Mouse (Mus musculus): ENCODE data around the gene Zfp648. TPM values are rescaled to one million over a fixed set of nuclear protein-coding genes. Genes with fewer than 3 reads are reported as not detected.

The Zfp648 gene
- total RNA-seq (2014; rRNA removed), result not detected in 2 replicates
- polyA plus RNA-seq (2012; rRNA removed), result not detected in 2 replicates

DNA sequence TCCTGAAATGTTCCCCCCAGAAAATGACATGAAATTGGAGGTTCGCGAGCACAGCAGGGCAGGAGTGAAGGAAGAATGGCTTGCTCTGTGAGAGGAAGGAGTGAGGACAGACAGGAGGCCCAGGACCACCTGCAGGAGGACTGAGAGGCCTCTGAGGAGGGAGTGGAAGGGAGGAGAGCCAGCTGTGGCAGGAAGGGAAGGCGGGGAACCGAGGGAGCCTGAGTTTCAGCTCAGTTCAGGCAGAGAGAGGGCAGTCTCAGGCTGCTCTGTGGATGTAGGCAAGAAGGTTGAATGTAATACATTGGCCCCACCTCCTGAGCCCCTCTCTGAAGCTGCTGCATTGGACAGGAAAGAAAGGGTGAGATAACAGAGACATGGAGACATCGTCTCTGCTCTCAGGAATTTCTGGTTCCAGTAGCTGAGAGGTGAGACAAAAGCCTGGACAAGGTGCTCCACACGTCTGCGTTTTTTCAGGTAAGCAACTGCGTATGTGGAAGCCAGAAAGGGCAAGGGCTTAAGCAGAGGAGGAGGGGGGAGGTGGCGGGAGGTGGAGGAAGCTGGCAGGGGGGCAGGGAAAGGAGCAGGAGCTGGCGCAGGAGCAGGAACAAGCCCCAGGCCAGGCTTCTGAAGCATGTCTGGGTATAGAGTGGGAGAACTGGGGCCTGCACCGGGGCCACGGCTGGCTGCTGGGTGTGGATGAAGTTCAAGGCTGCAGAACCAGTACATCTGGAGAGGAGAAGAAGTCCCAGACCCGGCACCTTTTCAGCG is at the start of gene Zfp648:
Gene Zfp648, plus strand, starts transcription at position 233 of the 768 bp plus-strand sequence.
- Histone ChIP-seq H3K4me3 (ENCODE audit: insufficient read depth, low read depth, low read length) (no peak within 1 kb of the TSS), H3K9ac (ENCODE audit: low read depth, low read length) (no peak within 1 kb of the TSS), H3K79me2 (ENCODE audit: control insufficient read depth, insufficient read depth, low read length) (no peaks in the 10 kb centered on the region), H3K36me3 (ENCODE audit: control insufficient read depth, insufficient read depth, low read length) (no peaks in the 10 kb centered on the region), H3K4me1 (ENCODE audit: control insufficient read depth, insufficient read depth, low read length) (no peaks in the 10 kb centered on the region), H3K27me3 (ENCODE audit: control insufficient read depth, insufficient read depth, low read length) (peaks cover 8% of the 10 kb centered on the region; the same call in 1 of the 2 replicates), H3K27ac (replicated peaks; ENCODE audit: insufficient read depth, low read depth, low read length) (no peak within 1 kb of the TSS)
- TF ChIP-seq POLR2A (IDR thresholded peaks at IDR 0.05; ENCODE audit: extremely low read depth, insufficient read depth, low read length), result no peak
- TF ChIP-seq CTCF (IDR thresholded peaks at IDR 0.05; ENCODE audit: low read depth, low read length), result no peak
- 61% methylated on average over 14 of the region's 14 CpGs for WGBS
- no peak for DNase-seq (ENCODE audit: extremely low read depth, low read depth, low spot score)

DNA sequence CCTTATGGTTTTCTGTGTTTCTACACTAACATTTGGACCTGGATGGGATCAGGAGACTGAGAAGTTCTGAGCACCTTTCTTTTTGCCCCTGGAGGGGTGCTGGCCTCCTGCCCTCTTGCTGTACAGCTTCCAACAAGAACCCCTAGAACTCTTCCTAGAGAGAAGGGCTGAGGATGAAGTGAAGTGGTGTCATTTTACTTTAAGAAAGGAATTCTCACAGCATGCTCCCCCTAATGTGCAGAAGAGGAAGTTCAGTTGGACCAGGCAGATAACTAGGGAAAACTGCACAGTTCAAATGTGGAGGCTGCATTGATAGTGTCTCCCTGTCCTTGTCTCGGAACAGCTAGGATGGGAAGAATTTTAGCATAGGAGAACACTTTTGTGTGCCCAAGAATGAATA is 48.4 kb upstream of the Zfp648 start:
- Histone ChIP-seq H3K4me3 (ENCODE audit: insufficient read depth, low read depth, low read length) (no peak overlapping the region), H3K36me3 (ENCODE audit: control insufficient read depth, insufficient read depth, low read length) (no peaks in the 10 kb centered on the region), H3K9ac (ENCODE audit: low read depth, low read length) (no peak overlapping the region), H3K27me3 (ENCODE audit: control insufficient read depth, insufficient read depth, low read length) (no peaks in the 10 kb centered on the region), H3K79me2 (ENCODE audit: control insufficient read depth, insufficient read depth, low read length) (no peaks in the 10 kb centered on the region), H3K4me1 (ENCODE audit: control insufficient read depth, insufficient read depth, low read length) (peaks cover 18% of the 10 kb centered on the region), H3K27ac (replicated peaks; ENCODE audit: insufficient read depth, low read depth, low read length) (no peak overlapping the region)
- TF ChIP-seq CTCF (IDR thresholded peaks at IDR 0.05; ENCODE audit: low read depth, low read length) (no peak), POLR2A (IDR thresholded peaks at IDR 0.05; ENCODE audit: extremely low read depth, insufficient read depth, low read length) (no peak)
- DNase-seq (ENCODE audit: extremely low read depth, low read depth, low spot score), result peak; percentile 24
- WGBS, result 70% methylated on average over 1 of the region's 1 CpGs

- H3K9ac ChIP-seq (ENCODE audit: low read depth, low read length), result no peak overlapping the region
- no peaks in the 10 kb centered on the region for H3K27me3 ChIP-seq (ENCODE audit: control insufficient read depth, insufficient read depth, low read length)
- TF ChIP-seq POLR2A (IDR thresholded peaks at IDR 0.05; ENCODE audit: extremely low read depth, insufficient read depth, low read length) (no peak), CTCF (IDR thresholded peaks at IDR 0.05; ENCODE audit: low read depth, low read length) (no peak)
- no peaks in the 10 kb centered on the region for H3K36me3 ChIP-seq (ENCODE audit: control insufficient read depth, insufficient read depth, low read length)
- H3K4me1 ChIP-seq (ENCODE audit: control insufficient read depth, insufficient read depth, low read length), result peaks cover 13% of the 10 kb centered on the region
- DNase-seq (ENCODE audit: extremely low read depth, low read depth, low spot score), result peak; percentile 46
- no peak overlapping the region for H3K4me3 ChIP-seq (ENCODE audit: insufficient read depth, low read depth, low read length)
- WGBS, result 39% methylated on average over 7 of the region's 7 CpGs
- no peak overlapping the region for H3K27ac ChIP-seq (replicated peaks; ENCODE audit: insufficient read depth, low read depth, low read length)
- H3K79me2 ChIP-seq (ENCODE audit: control insufficient read depth, insufficient read depth, low read length), result no peaks in the 10 kb centered on the region
These were observed 47.2 kb upstream of the Zfp648 start for GRCm38 (mm10) chr1:154153800-154154199.

DNA sequence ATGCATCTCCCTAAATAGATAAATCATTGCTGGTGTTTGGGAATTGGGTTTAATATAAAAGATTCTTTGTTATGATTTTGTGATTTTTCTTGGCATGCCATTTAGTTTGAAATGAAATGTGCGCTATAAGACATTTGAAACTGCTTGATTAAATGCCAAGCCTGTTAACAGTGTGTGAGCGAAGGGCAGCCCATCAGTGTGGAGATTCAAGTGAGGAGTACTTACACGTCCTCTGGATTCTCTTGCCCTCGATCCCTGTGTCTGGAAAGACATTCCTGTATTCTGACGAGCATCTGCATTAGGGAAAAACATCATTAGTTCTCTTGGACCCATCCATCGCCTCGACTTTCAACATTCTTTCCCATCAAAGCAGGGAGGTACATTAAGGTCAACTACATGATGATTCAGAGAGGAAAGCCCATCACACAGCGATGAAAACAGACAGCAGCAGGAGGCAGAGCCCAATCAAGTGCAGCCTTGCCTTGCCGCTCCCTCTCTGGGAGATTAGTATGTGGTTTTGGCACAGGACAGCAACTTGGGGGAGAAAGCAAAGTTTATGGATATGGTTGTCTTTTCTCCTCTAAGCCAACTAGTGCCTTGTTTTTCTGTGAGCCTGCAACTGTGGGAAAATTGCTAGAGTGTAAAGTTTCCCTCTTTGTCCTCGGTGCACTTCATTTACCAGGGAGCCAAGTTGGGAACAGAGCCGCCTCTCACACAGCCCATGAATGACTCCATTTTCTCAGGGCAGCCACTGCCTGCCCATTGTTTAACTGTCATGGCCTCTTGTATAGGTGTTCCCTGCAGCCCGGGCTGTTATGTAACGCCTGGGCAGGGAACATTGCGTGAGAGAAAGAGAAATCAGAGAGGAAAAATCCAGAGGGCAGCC is 44.6 kb upstream of the Zfp648 start:
- peaks cover 6% of the 10 kb centered on the region; the same call in 1 of the 2 replicates for H3K4me1 ChIP-seq (ENCODE audit: control insufficient read depth, insufficient read depth, low read length)
- H3K27me3 ChIP-seq (ENCODE audit: control insufficient read depth, insufficient read depth, low read length), result no peaks in the 10 kb centered on the region
- no peak overlapping the region for H3K9ac ChIP-seq (ENCODE audit: low read depth, low read length)
- no peaks in the 10 kb centered on the region for H3K36me3 ChIP-seq (ENCODE audit: control insufficient read depth, insufficient read depth, low read length)
- 75% methylated on average over 14 of the region's 14 CpGs for WGBS
- no peak overlapping the region for H3K4me3 ChIP-seq (ENCODE audit: insufficient read depth, low read depth, low read length)
- DNase-seq (ENCODE audit: extremely low read depth, low read depth, low spot score), result no peak
- TF ChIP-seq CTCF (IDR thresholded peaks at IDR 0.05; ENCODE audit: low read depth, low read length) (no peak), POLR2A (IDR thresholded peaks at IDR 0.05; ENCODE audit: extremely low read depth, insufficient read depth, low read length) (no peak)
- no peaks in the 10 kb centered on the region for H3K79me2 ChIP-seq (ENCODE audit: control insufficient read depth, insufficient read depth, low read length)
- H3K27ac ChIP-seq (replicated peaks; ENCODE audit: insufficient read depth, low read depth, low read length), result no peak overlapping the region

- WGBS, result 45% methylated on average over 4 of the region's 4 CpGs
- peaks cover 3% of the 10 kb centered on the region; the same call in 1 of the 2 replicates for H3K4me1 ChIP-seq (ENCODE audit: control insufficient read depth, insufficient read depth, low read length)
These were observed 43.9 kb upstream of the Zfp648 start for GRCm38 (mm10) chr1:154157131-154157530.

More at GRCm38 (mm10) chr1:154157131-154157530, 43.9 kb upstream of the Zfp648 start:
- DNase-seq (ENCODE audit: extremely low read depth, low read depth, low spot score), result no peak
- no peaks in the 10 kb centered on the region for H3K79me2 ChIP-seq (ENCODE audit: control insufficient read depth, insufficient read depth, low read length)
- no peak overlapping the region for H3K9ac ChIP-seq (ENCODE audit: low read depth, low read length)
- no peaks in the 10 kb centered on the region for H3K36me3 ChIP-seq (ENCODE audit: control insufficient read depth, insufficient read depth, low read length)
- H3K4me3 ChIP-seq (ENCODE audit: insufficient read depth, low read depth, low read length), result no peak overlapping the region
- no peaks in the 10 kb centered on the region for H3K27me3 ChIP-seq (ENCODE audit: control insufficient read depth, insufficient read depth, low read length)
- no peak overlapping the region for H3K27ac ChIP-seq (replicated peaks; ENCODE audit: insufficient read depth, low read depth, low read length)
- TF ChIP-seq POLR2A (IDR thresholded peaks at IDR 0.05; ENCODE audit: extremely low read depth, insufficient read depth, low read length) (no peak), CTCF (IDR thresholded peaks at IDR 0.05; ENCODE audit: low read depth, low read length) (no peak)
